Mouse (Mus musculus): ENCODE results near the gene Milr1. TPM values are rescaled to one million over a fixed set of nuclear protein-coding genes. Genes with fewer than 3 reads are reported as not detected.

The Milr1 gene
- total RNA-seq, 1 experiment: 0.58 TPM

- no peaks in the 10 kb centered on the region for H3K9me3 ChIP-seq (ENCODE audit: control insufficient read depth, insufficient read depth, low read depth, low read length)
- no peak overlapping the region for H3K27ac ChIP-seq (ENCODE audit: insufficient read depth, low read depth, low read length, poor library complexity, severe bottlenecking)
- peaks cover 0 to 7% of the 10 kb centered on the region in 2 experiments; a peak in 3 of 4 replicates for H3K4me1 ChIP-seq (ENCODE audit: control insufficient read depth in 2 of 2, insufficient read depth in 2 of 2, low read length in 2 of 2, poor library complexity in 1 of 2)
- DNase-seq (ENCODE audit: low read depth, low spot score): no peak
- TF ChIP-seq MAFK (IDR thresholded peaks at IDR 0.05; ENCODE audit: insufficient read depth, low read depth, low read length) (no peak), CHD2 (IDR thresholded peaks at IDR 0.05; ENCODE audit: low read depth, low read length) (no peak), ZC3H11A (IDR thresholded peaks at IDR 0.05; ENCODE audit: borderline replicate concordance, low read depth, low read length) (no peak), ZNF384 (IDR thresholded peaks at IDR 0.05; ENCODE audit: low read depth, low read length) (no peak), HCFC1 (IDR thresholded peaks at IDR 0.05; ENCODE audit: borderline replicate concordance, insufficient read depth, low read length) (no peak)
- in situ Hi-C loops (cut with MboI; ENCODE audit: low sequenced_read_pairs in 2 of 2, unreplicated experiment in 2 of 2): loop anchor here in 1 of 2 experiments (25.0 kb wide), 1 partner anchor 216 kb away; no protein-coding TSS in a partner anchor
- no peak overlapping the region for H3K4me3 ChIP-seq (ENCODE audit: insufficient read depth in 1 of 2, low read depth in 1 of 2, low read length in 2 of 2, poor library complexity in 1 of 2, severe bottlenecking in 1 of 2)
- H3K9ac ChIP-seq (ENCODE audit: insufficient read depth, low read depth, low read length, poor library complexity, severe bottlenecking): no peak overlapping the region
- H3K36me3 ChIP-seq (ENCODE audit: control insufficient read depth, insufficient read depth, low read length, poor library complexity, severe bottlenecking): no peaks in the 10 kb centered on the region
Measured at GRCm38 (mm10) chr11:106727967-106728366, 23.1 kb upstream of the Milr1 start.

DNA sequence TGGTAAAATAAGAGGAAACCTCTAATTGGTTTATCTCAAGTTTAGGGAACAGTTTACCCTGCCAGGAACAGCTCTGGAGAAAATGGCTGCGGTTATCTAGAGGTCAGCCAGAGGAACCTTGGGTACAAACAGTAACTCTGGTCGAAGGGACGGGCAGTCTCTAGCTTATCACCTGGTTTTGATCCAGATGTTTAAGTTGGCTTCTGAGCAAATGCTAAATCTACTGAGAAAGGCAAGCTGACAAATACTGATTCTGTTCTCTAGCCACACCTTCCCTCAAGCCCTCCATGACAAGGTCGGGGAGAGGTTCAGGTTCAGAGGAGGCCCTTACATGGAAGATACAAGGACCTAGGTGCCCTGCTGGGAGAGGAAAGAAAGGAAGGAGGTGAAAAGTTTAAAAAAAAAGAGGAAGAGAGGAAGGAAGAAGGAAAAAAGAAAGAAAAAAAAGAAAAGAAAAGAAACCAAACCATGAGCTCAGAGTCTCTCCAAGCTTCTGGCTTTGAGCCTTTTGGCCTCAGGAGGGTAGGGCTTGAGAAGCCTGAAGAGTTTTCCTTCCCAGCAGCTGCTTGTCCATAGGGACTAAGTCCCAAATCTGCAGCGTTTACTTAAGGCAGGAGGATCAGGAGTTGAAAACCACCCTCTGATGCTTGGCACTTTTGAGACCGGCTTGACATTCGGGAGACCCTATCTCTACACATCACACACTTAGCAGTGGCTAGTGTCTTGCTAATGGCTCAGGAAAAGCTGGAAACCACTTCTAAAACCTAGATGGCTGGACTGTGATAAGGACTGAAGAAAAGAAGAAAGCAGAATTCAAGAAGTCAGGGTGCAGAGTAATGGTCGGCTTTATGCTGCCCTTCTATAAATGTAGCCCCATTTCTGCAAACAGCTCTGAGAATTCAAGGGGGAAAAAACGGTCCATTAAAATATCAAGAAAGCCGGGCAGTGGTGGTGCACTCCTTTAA, 22.3 kb upstream of the Milr1 start:
- H3K36me3 ChIP-seq (ENCODE audit: control insufficient read depth, insufficient read depth, low read length, poor library complexity, severe bottlenecking): no peaks in the 10 kb centered on the region
- H3K27ac ChIP-seq (ENCODE audit: insufficient read depth, low read depth, low read length, poor library complexity, severe bottlenecking): no peak overlapping the region; the same call in 1 of the 2 replicates
- no peak overlapping the region for H3K9ac ChIP-seq (ENCODE audit: insufficient read depth, low read depth, low read length, poor library complexity, severe bottlenecking)
- in situ Hi-C loops (cut with MboI; ENCODE audit: low sequenced_read_pairs in 2 of 2, unreplicated experiment in 2 of 2): loop anchor here in 1 of 2 experiments (25.0 kb wide), 1 partner anchor 216 kb away; no protein-coding TSS in a partner anchor
- no peak overlapping the region for H3K4me3 ChIP-seq (ENCODE audit: insufficient read depth in 1 of 2, low read depth in 1 of 2, low read length in 2 of 2, poor library complexity in 1 of 2, severe bottlenecking in 1 of 2)
- no peak for DNase-seq (ENCODE audit: low read depth, low spot score)
- TF ChIP-seq HCFC1 (IDR thresholded peaks at IDR 0.05; ENCODE audit: borderline replicate concordance, insufficient read depth, low read length) (no peak), ZNF384 (IDR thresholded peaks at IDR 0.05; ENCODE audit: low read depth, low read length) (no peak), MAFK (IDR thresholded peaks at IDR 0.05; ENCODE audit: insufficient read depth, low read depth, low read length) (no peak), CHD2 (IDR thresholded peaks at IDR 0.05; ENCODE audit: low read depth, low read length) (no peak), ZC3H11A (IDR thresholded peaks at IDR 0.05; ENCODE audit: borderline replicate concordance, low read depth, low read length) (no peak)
- H3K4me1 ChIP-seq (ENCODE audit: control insufficient read depth in 2 of 2, insufficient read depth in 2 of 2, low read length in 2 of 2, poor library complexity in 1 of 2): peaks cover 0 to 4% of the 10 kb centered on the region in 2 experiments; a peak in 2 of 4 replicates
- no peaks in the 10 kb centered on the region for H3K9me3 ChIP-seq (ENCODE audit: control insufficient read depth, insufficient read depth, low read depth, low read length)

DNA sequence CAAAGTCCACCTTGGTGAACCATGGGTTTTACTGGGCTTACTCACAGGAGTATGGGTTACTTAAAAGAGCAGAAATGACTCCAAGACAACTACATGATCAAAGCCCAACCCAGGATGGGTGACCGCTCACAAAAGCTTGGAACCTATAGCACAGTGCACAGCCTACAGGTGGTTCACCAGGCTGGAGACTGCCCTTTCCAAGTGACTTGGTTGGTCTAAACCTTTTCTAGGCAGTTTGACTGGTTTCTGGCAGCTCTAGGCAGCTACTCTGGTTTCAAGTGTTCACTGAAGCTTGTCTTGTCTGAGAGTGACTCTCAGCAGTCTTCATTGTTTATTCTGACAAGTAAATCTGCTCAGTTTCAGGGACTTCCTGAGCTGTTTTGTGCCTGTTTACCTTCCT, 21.4 kb upstream of the Milr1 start:
- no peaks in the 10 kb centered on the region for H3K36me3 ChIP-seq (ENCODE audit: control insufficient read depth, insufficient read depth, low read length, poor library complexity, severe bottlenecking)
- no peak for TF ChIP-seq ZC3H11A (IDR thresholded peaks at IDR 0.05; ENCODE audit: borderline replicate concordance, low read depth, low read length)
- TF ChIP-seq CHD2 (IDR thresholded peaks at IDR 0.05; ENCODE audit: low read depth, low read length): no peak
- no peak for TF ChIP-seq ZNF384 (IDR thresholded peaks at IDR 0.05; ENCODE audit: low read depth, low read length)
- TF ChIP-seq MAFK (IDR thresholded peaks at IDR 0.05; ENCODE audit: insufficient read depth, low read depth, low read length): no peak
- no peak for TF ChIP-seq HCFC1 (IDR thresholded peaks at IDR 0.05; ENCODE audit: borderline replicate concordance, insufficient read depth, low read length)
- no peak overlapping the region for H3K9ac ChIP-seq (ENCODE audit: insufficient read depth, low read depth, low read length, poor library complexity, severe bottlenecking)

GRCm38 (mm10) chr11:106730714-106731113, 20.3 kb upstream of the Milr1 start:
- Histone ChIP-seq H3K4me1 (ENCODE audit: control insufficient read depth in 2 of 2, insufficient read depth in 2 of 2, low read length in 2 of 2, poor library complexity in 1 of 2) (no peaks in the 10 kb centered on the region; a peak in 1 of 4 replicates), H3K4me3 (ENCODE audit: insufficient read depth in 1 of 2, low read depth in 1 of 2, low read length in 2 of 2, poor library complexity in 1 of 2, severe bottlenecking in 1 of 2) (no peak overlapping the region), H3K36me3 (ENCODE audit: control insufficient read depth, insufficient read depth, low read length, poor library complexity, severe bottlenecking) (no peaks in the 10 kb centered on the region), H3K9ac (ENCODE audit: insufficient read depth, low read depth, low read length, poor library complexity, severe bottlenecking) (no peak overlapping the region), H3K27ac (ENCODE audit: insufficient read depth, low read depth, low read length, poor library complexity, severe bottlenecking) (no peak overlapping the region), H3K9me3 (ENCODE audit: control insufficient read depth, insufficient read depth, low read depth, low read length) (no peaks in the 10 kb centered on the region)
- TF ChIP-seq ZNF384 (IDR thresholded peaks at IDR 0.05; ENCODE audit: low read depth, low read length) (no peak), ZC3H11A (IDR thresholded peaks at IDR 0.05; ENCODE audit: borderline replicate concordance, low read depth, low read length) (no peak), HCFC1 (IDR thresholded peaks at IDR 0.05; ENCODE audit: borderline replicate concordance, insufficient read depth, low read length) (no peak), MAFK (IDR thresholded peaks at IDR 0.05; ENCODE audit: insufficient read depth, low read depth, low read length) (no peak), CHD2 (IDR thresholded peaks at IDR 0.05; ENCODE audit: low read depth, low read length) (no peak)
- no peak for DNase-seq (ENCODE audit: low read depth, low spot score)
- in situ Hi-C loops (cut with MboI; ENCODE audit: low sequenced_read_pairs in 2 of 2, unreplicated experiment in 2 of 2): loop anchor here in 1 of 2 experiments (25.0 kb wide), 1 partner anchor 218 kb away; no protein-coding TSS in a partner anchor

More for the DNA sequence above, 21.4 kb upstream of the Milr1 start:
- Histone ChIP-seq H3K4me3 (ENCODE audit: insufficient read depth in 1 of 2, low read depth in 1 of 2, low read length in 2 of 2, poor library complexity in 1 of 2, severe bottlenecking in 1 of 2) (no peak overlapping the region), H3K27ac (ENCODE audit: insufficient read depth, low read depth, low read length, poor library complexity, severe bottlenecking) (no peak overlapping the region), H3K4me1 (ENCODE audit: control insufficient read depth in 2 of 2, insufficient read depth in 2 of 2, low read length in 2 of 2, poor library complexity in 1 of 2) (peaks cover 0 to 3% of the 10 kb centered on the region in 2 experiments; a peak in 2 of 4 replicates), H3K9me3 (ENCODE audit: control insufficient read depth, insufficient read depth, low read depth, low read length) (no peaks in the 10 kb centered on the region)
- DNase-seq (ENCODE audit: low read depth, low spot score): no peak
- in situ Hi-C loops (cut with MboI; ENCODE audit: low sequenced_read_pairs in 2 of 2, unreplicated experiment in 2 of 2): loop anchor here in 1 of 2 experiments (25.0 kb wide), 1 partner anchor 217 kb away; no protein-coding TSS in a partner anchor

Data from ES-E14 (cell line).